Mouse (Mus musculus): Measurements from ENCODE around the gene Ccdc121. TPM values are rescaled to one million over a fixed set of nuclear protein-coding genes. Genes with fewer than 3 reads are reported as not detected.
A peak's percentile ranks its signal among the peaks of the same experiment; 100 is the strongest.

Gene Ccdc121
- 0.85 and 1.2 TPM in 2 replicates for polyA plus RNA-seq (2015; fragmentation: Nextera tagmentation; extraction: Ambion mirVana)

GRCm38 (mm10) chr1:181511307-181511706, at the start of gene Ccdc121:
Gene Ccdc121, minus strand, starts transcription at chr1:181511451.
- no peak within 1 kb of the TSS for H3K4me3 ChIP-seq (replicated peaks)
- H3K9me3 ChIP-seq (replicated peaks): no peaks in the 10 kb centered on the region
- H3K9ac ChIP-seq: no peak within 1 kb of the TSS
- no peaks in the 10 kb centered on the region for H3K27me3 ChIP-seq
- WGBS: 65% methylated on average over 4 of the region's 4 CpGs
- ATAC-seq (ENCODE audit: insufficient number of reproducible peaks, low FRiP score, low TSS enrichment, low read depth): no peak
- no peak within 1 kb of the TSS for H3K4me2 ChIP-seq (replicated peaks)
- H3K36me3 ChIP-seq: no peaks in the 10 kb centered on the region
- no peak within 1 kb of the TSS for H3K27ac ChIP-seq (replicated peaks)
- H3K4me1 ChIP-seq: 0 out of 2 replicates have a peak, but pooled peaks cover 3% of the 10 kb centered on the region

- no peak for ATAC-seq (ENCODE audit: insufficient number of reproducible peaks, low FRiP score, low TSS enrichment, low read depth)
- WGBS: 75% methylated on average over 6 of the region's 6 CpGs
- Histone ChIP-seq H3K27me3 (no peaks in the 10 kb centered on the region), H3K4me2 (replicated peaks) (no peak overlapping the region), H3K9me3 (replicated peaks) (no peaks in the 10 kb centered on the region), H3K4me1 (0 out of 2 replicates have a peak, but pooled peaks cover 3% of the 10 kb centered on the region), H3K4me3 (replicated peaks) (no peak overlapping the region), H3K36me3 (no peaks in the 10 kb centered on the region), H3K27ac (replicated peaks) (no peak overlapping the region), H3K9ac (no peak overlapping the region)
Measured at GRCm38 (mm10) chr1:181560325-181560724, 49.1 kb upstream of the Ccdc121 start.

DNA sequence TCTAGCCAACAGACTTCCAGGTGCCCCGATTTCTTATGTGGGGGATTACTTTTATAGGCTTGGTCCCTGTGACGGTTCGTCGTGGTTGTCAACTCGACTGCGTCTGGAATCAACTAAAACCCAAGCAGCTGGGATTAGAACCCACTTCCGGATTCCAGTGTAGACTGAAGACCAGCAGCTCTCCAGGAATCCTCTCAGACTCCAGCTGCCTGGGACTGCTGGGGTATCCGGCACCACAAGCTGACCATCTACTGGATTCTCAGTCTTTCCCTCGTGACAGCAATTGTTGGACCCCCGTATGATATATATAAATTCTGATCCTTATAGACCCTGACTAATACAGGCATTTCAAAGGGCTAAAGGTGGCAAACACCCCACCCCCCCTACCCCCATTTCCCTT, 48.4 kb upstream of the Ccdc121 start:
- ATAC-seq (ENCODE audit: insufficient number of reproducible peaks, low FRiP score, low TSS enrichment, low read depth): no peak
- H3K4me3 ChIP-seq (replicated peaks): no peak overlapping the region
- H3K4me1 ChIP-seq: 0 out of 2 replicates have a peak, but pooled peaks cover 3% of the 10 kb centered on the region
- no peaks in the 10 kb centered on the region for H3K36me3 ChIP-seq
- H3K27ac ChIP-seq (replicated peaks): no peak overlapping the region
- no peak overlapping the region for H3K4me2 ChIP-seq (replicated peaks)
- WGBS: 54% methylated on average over 10 of the region's 10 CpGs
- no peaks in the 10 kb centered on the region for H3K9me3 ChIP-seq (replicated peaks)
- no peaks in the 10 kb centered on the region for H3K27me3 ChIP-seq
- no peak overlapping the region for H3K9ac ChIP-seq

- H3K9me3 ChIP-seq (replicated peaks): no peaks in the 10 kb centered on the region
- no peaks in the 10 kb centered on the region; the same call in 1 of the 2 replicates for H3K27me3 ChIP-seq
- no peak overlapping the region for H3K4me3 ChIP-seq (replicated peaks)
- H3K4me1 ChIP-seq: 0 out of 2 replicates have a peak, but pooled peaks cover 5% of the 10 kb centered on the region
- no peaks in the 10 kb centered on the region for H3K36me3 ChIP-seq
- H3K9ac ChIP-seq: no peak overlapping the region
- no peak for ATAC-seq (ENCODE audit: insufficient number of reproducible peaks, low FRiP score, low TSS enrichment, low read depth)
- 77% methylated on average over 5 of the region's 5 CpGs for WGBS
- H3K4me2 ChIP-seq (replicated peaks): no peak overlapping the region
- no peak overlapping the region for H3K27ac ChIP-seq (replicated peaks)
Measured at GRCm38 (mm10) chr1:181555475-181555874, 44.2 kb upstream of the Ccdc121 start.

DNA sequence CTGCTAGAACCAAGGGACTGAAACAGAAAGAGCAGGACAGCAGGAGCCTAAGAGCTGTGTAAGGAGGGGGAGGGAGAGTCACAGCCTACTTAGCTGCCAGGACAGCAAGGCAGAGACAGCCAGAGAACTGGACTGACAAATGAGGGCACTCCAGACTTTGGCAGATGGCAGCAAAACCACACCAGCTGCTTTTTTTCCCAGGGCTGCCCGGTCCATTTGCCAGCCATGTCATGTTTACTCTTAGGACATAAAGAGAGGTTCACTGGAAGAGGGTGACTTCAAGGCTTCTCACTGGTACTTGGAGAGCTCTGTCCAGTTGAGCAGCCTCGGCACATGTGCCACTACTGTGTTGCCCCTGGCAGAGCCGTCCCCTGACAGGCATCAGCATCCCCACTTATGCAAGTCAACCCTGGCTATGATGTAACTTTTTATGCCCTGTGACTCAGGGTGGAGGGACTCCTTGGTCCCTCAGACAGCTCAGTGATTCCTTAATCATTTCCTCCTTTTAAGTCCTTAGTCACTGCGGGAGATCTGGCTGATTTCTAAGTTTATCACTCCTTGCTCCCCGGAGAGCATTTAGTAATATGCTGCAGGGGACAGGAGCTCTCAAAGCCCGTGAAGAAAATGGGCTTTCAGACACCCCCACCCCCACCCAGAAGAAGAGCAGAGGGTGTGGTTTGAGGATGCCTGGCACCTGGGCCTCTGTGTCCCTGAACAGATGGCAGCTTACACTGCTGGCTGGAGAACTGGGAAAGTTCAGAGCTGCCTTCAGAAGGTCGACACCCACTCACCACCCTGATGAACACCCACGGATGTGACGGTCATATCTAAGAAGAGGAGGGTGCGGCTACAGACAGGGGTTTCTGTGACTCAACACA, 41.5 kb upstream of the Ccdc121 start:
- ATAC-seq (ENCODE audit: insufficient number of reproducible peaks, low FRiP score, low TSS enrichment, low read depth): 0 out of 2 replicates have a peak, but pooled peaks have one; percentile 15
- 0 out of 2 replicates have a peak, but pooled peaks cover 5% of the 10 kb centered on the region for H3K4me1 ChIP-seq
- 38% methylated on average over 10 of the region's 10 CpGs for WGBS
- H3K4me2 ChIP-seq (replicated peaks): no peak overlapping the region
- no peaks in the 10 kb centered on the region; the same call in 1 of the 2 replicates for H3K27me3 ChIP-seq
- no peak overlapping the region for H3K4me3 ChIP-seq (replicated peaks)
- H3K9ac ChIP-seq: no peak overlapping the region
- H3K36me3 ChIP-seq: no peaks in the 10 kb centered on the region
- no peaks in the 10 kb centered on the region for H3K9me3 ChIP-seq (replicated peaks)
- H3K27ac ChIP-seq (replicated peaks): no peak overlapping the region

GRCm38 (mm10) chr1:181550826-181551225, 39.6 kb upstream of the Ccdc121 start:
- H3K9me3 ChIP-seq (replicated peaks): no peaks in the 10 kb centered on the region
- WGBS: 64% methylated on average over 5 of the region's 5 CpGs
- no peaks in the 10 kb centered on the region for H3K36me3 ChIP-seq
- H3K27me3 ChIP-seq: no peaks in the 10 kb centered on the region; the same call in 1 of the 2 replicates
- ATAC-seq (ENCODE audit: insufficient number of reproducible peaks, low FRiP score, low TSS enrichment, low read depth): no peak
- H3K4me2 ChIP-seq (replicated peaks): no peak overlapping the region
- H3K4me3 ChIP-seq (replicated peaks): no peak overlapping the region
- H3K4me1 ChIP-seq: 0 out of 2 replicates have a peak, but pooled peaks cover 5% of the 10 kb centered on the region
- H3K9ac ChIP-seq: no peak overlapping the region
- H3K27ac ChIP-seq (replicated peaks): no peak overlapping the region

- H3K4me2 ChIP-seq (replicated peaks): no peak overlapping the region
- H3K36me3 ChIP-seq: no peaks in the 10 kb centered on the region
- H3K27ac ChIP-seq (replicated peaks): no peak overlapping the region
- H3K4me1 ChIP-seq: peaks cover 9% of the 10 kb centered on the region; the same call in 1 of the 2 replicates
- no peak for ATAC-seq (ENCODE audit: insufficient number of reproducible peaks, low FRiP score, low TSS enrichment, low read depth)
- no peaks in the 10 kb centered on the region for H3K9me3 ChIP-seq (replicated peaks)
- WGBS: 79% methylated on average over 8 of the region's 8 CpGs
- H3K27me3 ChIP-seq: no peaks in the 10 kb centered on the region; the same call in 1 of the 2 replicates
- H3K4me3 ChIP-seq (replicated peaks): no peak overlapping the region
- no peak overlapping the region for H3K9ac ChIP-seq
Measured at GRCm38 (mm10) chr1:181549987-181550386, 38.7 kb upstream of the Ccdc121 start.

DNA sequence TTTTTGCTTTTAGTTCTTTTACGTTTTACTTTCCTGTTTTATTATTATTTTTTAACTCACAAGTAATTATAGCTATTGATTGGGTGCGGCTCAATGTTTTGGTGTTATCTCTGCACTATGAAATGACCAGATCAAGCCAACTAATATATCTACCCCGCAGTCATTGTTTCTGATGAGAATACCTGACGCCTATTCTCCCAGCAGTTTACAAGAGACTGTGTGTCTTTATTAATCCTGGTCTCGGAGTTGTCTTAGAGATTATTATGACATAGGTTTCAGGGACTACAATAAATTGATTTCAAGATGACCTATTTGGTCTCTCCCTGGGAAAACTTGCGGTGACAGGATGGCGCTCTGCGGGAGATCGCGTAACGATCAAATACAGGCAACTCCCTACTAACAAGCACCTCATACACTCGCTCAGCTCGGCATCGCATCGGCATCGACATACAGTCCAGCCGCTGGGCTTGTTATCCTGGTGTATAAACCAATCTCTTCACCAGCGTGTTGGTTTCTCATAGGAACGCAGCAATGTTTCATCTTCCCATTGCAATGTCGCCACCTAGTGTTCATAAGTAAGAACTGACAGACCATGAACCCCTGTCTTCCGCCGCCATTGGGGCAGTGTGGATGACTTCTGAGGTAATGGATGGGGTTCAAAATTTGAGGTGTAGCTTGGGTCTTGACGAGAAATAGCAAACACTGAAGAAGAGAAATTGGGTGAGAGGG, 34.0 kb upstream of the Ccdc121 start:
- WGBS: 27% methylated on average over 23 of the region's 23 CpGs
- H3K4me1 ChIP-seq: peaks cover 10% of the 10 kb centered on the region; the same call in 1 of the 2 replicates
- ATAC-seq (ENCODE audit: insufficient number of reproducible peaks, low FRiP score, low TSS enrichment, low read depth): peak; percentile 51; the same call in 1 of the 2 replicates
- peak overlapping the region; percentile 36 for H3K4me2 ChIP-seq (replicated peaks)
- no peak overlapping the region for H3K4me3 ChIP-seq (replicated peaks)
- H3K9ac ChIP-seq: no peak overlapping the region
- H3K9me3 ChIP-seq (replicated peaks): no peaks in the 10 kb centered on the region
- no peaks in the 10 kb centered on the region for H3K36me3 ChIP-seq
- peaks cover 6% of the 10 kb centered on the region; the same call in 1 of the 2 replicates for H3K27me3 ChIP-seq
- no peak overlapping the region for H3K27ac ChIP-seq (replicated peaks)

DNA sequence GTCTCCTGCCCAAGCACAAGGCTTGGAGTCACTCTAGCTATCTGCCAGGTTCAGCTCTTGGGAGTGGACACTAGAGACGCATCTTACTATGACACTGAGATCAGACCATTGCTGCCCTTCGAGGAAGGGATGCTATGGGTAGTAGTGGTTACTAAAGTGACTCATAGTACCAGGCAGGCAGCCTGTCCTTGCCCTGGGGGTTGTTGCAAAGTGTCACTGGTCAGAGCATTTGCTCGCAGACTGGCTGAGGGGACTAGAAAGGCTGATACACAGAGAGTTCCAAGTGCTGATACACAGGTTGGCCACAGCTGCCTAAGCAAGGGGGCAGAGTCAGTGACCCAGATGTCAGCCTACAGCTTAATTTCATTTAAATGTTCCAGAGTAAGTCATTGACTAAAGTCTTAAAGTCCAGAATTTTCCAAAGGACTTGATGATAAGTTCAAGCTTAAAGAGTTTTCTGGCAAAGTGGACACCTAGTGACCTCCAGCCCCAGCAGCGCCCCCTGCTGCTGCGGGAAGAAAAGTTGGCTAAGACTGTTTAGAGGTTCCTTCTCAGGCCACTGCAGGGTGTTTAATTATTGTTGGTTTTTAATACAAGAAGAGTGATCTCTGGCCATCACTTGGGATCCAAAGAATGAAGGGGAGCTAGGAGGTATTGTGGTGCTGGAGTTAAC, 32.6 kb upstream of the Ccdc121 start:
- ATAC-seq (ENCODE audit: insufficient number of reproducible peaks, low FRiP score, low TSS enrichment, low read depth): no peak
- peaks cover 6% of the 10 kb centered on the region; the same call in 1 of the 2 replicates for H3K27me3 ChIP-seq
- no peak overlapping the region for H3K4me2 ChIP-seq (replicated peaks)
- 71% methylated on average over 5 of the region's 5 CpGs for WGBS
- H3K4me1 ChIP-seq: peaks cover 16% of the 10 kb centered on the region; the same call in 1 of the 2 replicates
- no peak overlapping the region for H3K27ac ChIP-seq (replicated peaks)
- H3K9ac ChIP-seq: no peak overlapping the region
- H3K36me3 ChIP-seq: no peaks in the 10 kb centered on the region
- no peak overlapping the region for H3K4me3 ChIP-seq (replicated peaks)
- no peaks in the 10 kb centered on the region for H3K9me3 ChIP-seq (replicated peaks)

DNA sequence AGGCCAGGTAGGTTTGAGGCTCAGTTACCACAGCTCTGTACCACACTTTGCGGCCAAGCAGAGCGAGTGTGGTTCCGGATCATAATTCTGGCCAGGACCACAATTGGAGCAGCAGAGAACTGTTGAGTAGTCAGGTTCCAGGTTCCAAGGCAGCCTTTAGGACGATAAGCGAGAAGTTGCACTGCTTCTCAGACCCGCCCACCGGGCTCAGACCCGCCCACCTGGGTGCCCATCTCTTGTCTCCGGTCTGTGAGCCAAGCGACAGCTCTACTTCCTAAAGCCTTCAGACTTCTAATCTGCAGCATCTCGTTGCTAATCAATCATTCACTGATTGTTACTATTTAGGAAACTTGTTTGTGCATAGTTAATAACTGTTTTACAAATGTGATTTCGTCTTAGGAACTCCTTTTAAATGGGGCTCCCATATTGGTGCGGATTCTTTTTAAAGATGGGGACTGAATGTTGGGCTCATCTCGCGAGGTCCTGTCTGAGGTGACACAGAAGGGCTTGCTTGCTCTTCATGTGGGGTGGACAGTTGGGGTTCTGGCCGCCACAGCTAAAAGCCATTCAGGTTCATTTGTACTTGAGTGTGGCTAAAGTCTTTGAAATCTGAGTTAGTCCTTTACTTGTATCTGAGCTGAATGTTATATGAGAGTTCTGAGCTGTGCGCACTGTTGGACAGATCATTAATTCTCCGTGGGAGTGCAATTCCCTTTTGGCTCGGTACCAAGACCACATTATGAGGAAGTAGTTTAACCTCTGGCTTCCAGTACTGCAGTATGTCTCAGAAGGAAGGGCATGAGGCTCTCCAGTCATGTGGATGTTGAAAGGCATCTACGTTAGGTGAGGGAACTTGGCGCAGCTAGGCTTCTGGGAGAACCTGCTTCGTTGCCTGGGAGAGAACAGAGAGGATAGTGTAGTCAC, 28.9 kb upstream of the Ccdc121 start:
- H3K4me1 ChIP-seq: peaks cover 25% of the 10 kb centered on the region

More for the DNA sequence above, 28.9 kb upstream of the Ccdc121 start:
- Histone ChIP-seq H3K9me3 (replicated peaks) (no peaks in the 10 kb centered on the region), H3K27me3 (peaks cover 6% of the 10 kb centered on the region; the same call in 1 of the 2 replicates), H3K9ac (no peak overlapping the region), H3K27ac (replicated peaks) (no peak overlapping the region), H3K36me3 (no peaks in the 10 kb centered on the region), H3K4me3 (replicated peaks) (no peak overlapping the region), H3K4me2 (replicated peaks) (no peak overlapping the region)
- no peak for ATAC-seq (ENCODE audit: insufficient number of reproducible peaks, low FRiP score, low TSS enrichment, low read depth)
- WGBS: 63% methylated on average over 22 of the region's 22 CpGs
